ENCODE assay signal across 18 mouse cellular contexts in genomic region chr14:96217805-96218441, GRCm38 (mm10).
DNase-seq lines count a peak whose midpoint lies in the region; ATAC-seq and TF ChIP-seq lines count a peak whose summit lies in the region.
"Had no signal": no experiment of that assay in that cellular context is flagged by ENCODE, and none has a peak within 500 bp of the region (broad histone marks: within the 10 kb centered on the region; RNA-seq: fewer than 3 reads in every experiment).

No protein-coding gene starts in this region.

- peak; percentile 8 to 13 for DNase-seq in cerebellum, postnatal 14 days
- no peak for DNase-seq in cerebellum, adult 9-10 months
- DNase-seq in kidney, postnatal 25 days, result no peak
- peak; percentile 36 for DNase-seq in brain, embryonic 14.5 days (ENCODE audit: low read depth)
- peak; percentile 22 for DNase-seq in midbrain, embryonic 14.5 days
- no peak for DNase-seq in thymus, postnatal 36 days
- no peak for DNase-seq in left cerebral cortex, postnatal 25 days (ENCODE audit: low spot score in 2 of 2)
- DNase-seq: cerebellum, adult 9-11 months; gastrocnemius, postnatal 36 days; kidney, postnatal 10 days; layer of hippocampus, postnatal 36 days; right cerebral cortex, postnatal 14 days had no signal

- no peak overlapping the region for H3K9ac ChIP-seq in kidney, embryonic 16.5 days (replicated peaks; ENCODE audit: low read length)
- no peak overlapping the region for H3K9ac ChIP-seq in midbrain, embryonic 14.5 days (replicated peaks; ENCODE audit: low read length)
- H3K9ac ChIP-seq: forebrain, embryonic 12.5 days had no signal

- no peak for TF ChIP-seq POLR2A in brain, embryonic 14.5 days (IDR thresholded peaks at IDR 0.05; ENCODE audit: borderline replicate concordance, extremely low read depth, insufficient read depth, insufficient read length, poor library complexity, severe bottlenecking)

- H3K27me3 ChIP-seq in kidney, embryonic 16.5 days (ENCODE audit: insufficient read depth, low read length), result no peaks in the 10 kb centered on the region
- no peaks in the 10 kb centered on the region for H3K27me3 ChIP-seq in midbrain, embryonic 14.5 days (ENCODE audit: control insufficient read depth, insufficient read depth, low read length)
- H3K27me3 ChIP-seq: forebrain, embryonic 12.5 days had no signal

- H3K4me3 ChIP-seq in kidney, embryonic 16.5 days (ENCODE audit: low read length), result no peak overlapping the region
- no peak overlapping the region for H3K4me3 ChIP-seq in midbrain, embryonic 14.5 days (replicated peaks; ENCODE audit: low read depth, low read length)
- H3K4me3 ChIP-seq: forebrain, embryonic 12.5 days; layer of hippocampus, adult 2 months had no signal

- no peaks in the 10 kb centered on the region for H3K4me1 ChIP-seq in kidney, embryonic 16.5 days (ENCODE audit: insufficient read depth, low read length)
- H3K4me1 ChIP-seq in midbrain, embryonic 14.5 days (ENCODE audit: control insufficient read depth, insufficient read depth, low read length), result no peaks in the 10 kb centered on the region
- H3K4me1 ChIP-seq: forebrain, embryonic 12.5 days had no signal

- WGBS in kidney, embryonic 16.5 days, result 27% methylated on average over 6 of the region's 6 CpGs
- WGBS in midbrain, embryonic 14.5 days, result 23% methylated on average over 6 of the region's 6 CpGs

- peak; percentile 92 for ATAC-seq in kidney, embryonic 16.5 days (ENCODE audit: low FRiP score, low TSS enrichment)
- no peak; the same call in 1 of the 2 replicates for ATAC-seq in midbrain, embryonic 14.5 days (ENCODE audit: low FRiP score, low TSS enrichment)
- ATAC-seq: inflammation-experienced regulatory T-cells, adult 6 months; lung, postnatal 0 days had no signal

- H3K9me3 ChIP-seq in kidney, embryonic 16.5 days (ENCODE audit: low read length), result no peaks in the 10 kb centered on the region
- H3K9me3 ChIP-seq in midbrain, embryonic 14.5 days (ENCODE audit: control insufficient read depth, low read length), result no peaks in the 10 kb centered on the region
- H3K9me3 ChIP-seq: forebrain, embryonic 12.5 days had no signal

- no peak overlapping the region for H3K4me2 ChIP-seq in kidney, embryonic 16.5 days (replicated peaks; ENCODE audit: low read depth, low read length)
- no peak overlapping the region for H3K4me2 ChIP-seq in midbrain, embryonic 14.5 days (ENCODE audit: low read length)
- H3K4me2 ChIP-seq: forebrain, embryonic 12.5 days had no signal

- H3K36me3 ChIP-seq in kidney, embryonic 16.5 days (ENCODE audit: insufficient read depth, low read length), result no peaks in the 10 kb centered on the region
- H3K36me3 ChIP-seq in midbrain, embryonic 14.5 days (ENCODE audit: control insufficient read depth, insufficient read depth, low read length), result no peaks in the 10 kb centered on the region
- H3K36me3 ChIP-seq: forebrain, embryonic 12.5 days; G1E had no signal

- intact Hi-C loops in left cerebral cortex, postnatal 25 days (cut with DNase I), result no loop called here

- H3K27ac ChIP-seq in kidney, embryonic 16.5 days (ENCODE audit: low read length), result no peak overlapping the region
- H3K27ac ChIP-seq in midbrain, embryonic 14.5 days (replicated peaks; ENCODE audit: low read depth, low read length), result no peak overlapping the region
- H3K27ac ChIP-seq: forebrain, embryonic 12.5 days; layer of hippocampus, adult 2 months had no signal

- TF ChIP-seq CTCF in brain, embryonic 14.5 days (IDR thresholded peaks at IDR 0.05; ENCODE audit: borderline replicate concordance, extremely low read depth, insufficient read depth, insufficient read length), result no peak

Comparison
In these comparisons a context has a peak if more than half of its experiments do, and no peak if none do; other contexts are left out.
1. DNase-seq: peak in cerebellum, postnatal 14 days (2 of 2), brain, embryonic 14.5 days (single experiment) and midbrain, embryonic 14.5 days (single experiment); none in cerebellum, adult 9-10 months (single experiment), kidney, postnatal 25 days (0 of 2), thymus, postnatal 36 days (0 of 2) and left cerebral cortex, postnatal 25 days (0 of 2).